Mouse (Mus musculus): ENCODE data around the gene Vmo1.
A peak's percentile ranks its signal among the peaks of the same experiment; 100 is the strongest.
"Not testable (repeated sequence)": the region's sequence is repeated elsewhere in the genome, so short reads cannot be mapped to it uniquely, and the experiment has no call there.

The Vmo1 gene

GRCm38 (mm10) chr11:70518923-70519322 lies 4.5 kb upstream of the Vmo1 start, which contains the start of gene Gltpd2:
Gene Gltpd2, plus strand, starts transcription at chr11:70519196.
- no peak for DNase-seq

- DNase-seq, result no peak
Observed at GRCm38 (mm10) chr11:70518436-70518835, 4.0 kb upstream of the Vmo1 start.

- peak in 1 of 2 experiments; percentile 16 for DNase-seq
Observed at GRCm38 (mm10) chr11:70516352-70516751, 1.9 kb upstream of the Vmo1 start.

- no peak for DNase-seq
Observed at GRCm38 (mm10) chr11:70513520-70513919, 896 bp downstream of the Vmo1 start.

- DNase-seq, result no peak
Observed at GRCm38 (mm10) chr11:70512709-70513342, 1.6 kb downstream of the Vmo1 start.

GRCm38 (mm10) chr11:70511825-70512224 lies 2.6 kb downstream of the Vmo1 start:
- no peak for DNase-seq

- no peak for DNase-seq
Observed at GRCm38 (mm10) chr11:70511242-70511641, 3.2 kb downstream of the Vmo1 start.

- DNase-seq, result peak; percentile 52 to 59
Observed at GRCm38 (mm10) chr11:70509753-70510564, 4.5 kb downstream of the Vmo1 start.

- DNase-seq, result no peak
Observed at GRCm38 (mm10) chr11:70506962-70507515, 7.4 kb downstream of the Vmo1 start.

GRCm38 (mm10) chr11:70506385-70506784 lies 8.0 kb downstream of the Vmo1 start:
- DNase-seq, result peak; percentile 23 to 34

- no peak for DNase-seq
Observed at GRCm38 (mm10) chr11:70504970-70505369, 9.4 kb downstream of the Vmo1 start, which contains the start of gene Tm4sf5. Gene Tm4sf5, plus strand, starts transcription at chr11:70505244.

- no peak for DNase-seq
Observed at GRCm38 (mm10) chr11:70502018-70502417, 12.4 kb downstream of the Vmo1 start.

GRCm38 (mm10) chr11:70500476-70500812 lies 14.0 kb downstream of the Vmo1 start:
- DNase-seq, result no peak

- peak in 1 of 2 experiments; percentile 11 for DNase-seq
Observed at GRCm38 (mm10) chr11:70499566-70500475, 14.6 kb downstream of the Vmo1 start.

- DNase-seq, result no peak
Observed at GRCm38 (mm10) chr11:70489684-70490083, 24.7 kb downstream of the Vmo1 start.

GRCm38 (mm10) chr11:70489138-70489537 lies 25.3 kb downstream of the Vmo1 start:
- DNase-seq, result no peak

- DNase-seq, result no peak
Observed at GRCm38 (mm10) chr11:70487816-70488215, 26.6 kb downstream of the Vmo1 start.

GRCm38 (mm10) chr11:70485498-70485897 lies 28.9 kb downstream of the Vmo1 start:
- no peak for DNase-seq

GRCm38 (mm10) chr11:70474872-70475534 lies 39.4 kb downstream of the Vmo1 start:
- DNase-seq, result no peak

- DNase-seq, result not testable (repeated sequence)
Observed at GRCm38 (mm10) chr11:70473291-70473690, 41.1 kb downstream of the Vmo1 start.

GRCm38 (mm10) chr11:70472716-70473115 lies 41.7 kb downstream of the Vmo1 start:
- DNase-seq, result no peak

- no peak for DNase-seq
Observed at GRCm38 (mm10) chr11:70469764-70470163, 44.7 kb downstream of the Vmo1 start.

All from cerebellum, postnatal 36 days (tissue).